Mouse (Mus musculus): ENCODE measurements around the gene Cyp46a1. TPM values are rescaled to one million over a fixed set of nuclear protein-coding genes. Genes with fewer than 3 reads are reported as not detected.

The Cyp46a1 gene
- polyA plus RNA-seq, 1 experiment from 2014 or later: 6.6 TPM

GRCm38 (mm10) chr12:108338572-108339190 lies 4.5 kb downstream of the Cyp46a1 start:
- WGBS: 21% methylated on average over 14 of the region's 14 CpGs
- Histone ChIP-seq H3K4me2 (no peak overlapping the region), H3K4me1 (peaks cover 15% of the 10 kb centered on the region), H3K36me3 (no peaks in the 10 kb centered on the region), H3K27ac (no peak overlapping the region), H3K4me3 (no peak overlapping the region), H3K9ac (no peak overlapping the region), H3K27me3 (peaks cover 30% of the 10 kb centered on the region), H3K9me3 (no peaks in the 10 kb centered on the region)
- ATAC-seq (ENCODE audit: borderline replicate concordance, extremely low read depth, low FRiP score, low TSS enrichment): no peak

- WGBS: 82% methylated on average over 8 of the region's 8 CpGs
Observed at GRCm38 (mm10) chr12:108348151-108348550, 14.0 kb downstream of the Cyp46a1 start.

GRCm38 (mm10) chr12:108349026-108349425 lies 14.8 kb downstream of the Cyp46a1 start:
- no peak overlapping the region for H3K4me2 ChIP-seq
- H3K27me3 ChIP-seq: peaks cover 33% of the 10 kb centered on the region
- H3K9ac ChIP-seq: no peak overlapping the region
- no peaks in the 10 kb centered on the region for H3K36me3 ChIP-seq
- no peak overlapping the region for H3K4me3 ChIP-seq
- H3K27ac ChIP-seq: no peak overlapping the region
- no peak for ATAC-seq (ENCODE audit: borderline replicate concordance, extremely low read depth, low FRiP score, low TSS enrichment)
- WGBS: 47% methylated on average over 5 of the region's 5 CpGs
- H3K9me3 ChIP-seq: no peaks in the 10 kb centered on the region
- H3K4me1 ChIP-seq: peaks cover 5% of the 10 kb centered on the region; the same call in 1 of the 2 replicates

More at GRCm38 (mm10) chr12:108348151-108348550, 14.0 kb downstream of the Cyp46a1 start:
- Histone ChIP-seq H3K27ac (no peak overlapping the region), H3K4me3 (no peak overlapping the region), H3K4me2 (no peak overlapping the region), H3K36me3 (no peaks in the 10 kb centered on the region), H3K4me1 (peaks cover 5% of the 10 kb centered on the region; the same call in 1 of the 2 replicates), H3K9ac (no peak overlapping the region), H3K27me3 (peaks cover 25% of the 10 kb centered on the region), H3K9me3 (no peaks in the 10 kb centered on the region)
- no peak for ATAC-seq (ENCODE audit: borderline replicate concordance, extremely low read depth, low FRiP score, low TSS enrichment)

- H3K4me2 ChIP-seq: no peak overlapping the region
- WGBS: 81% methylated on average over 10 of the region's 10 CpGs
- no peaks in the 10 kb centered on the region for H3K9me3 ChIP-seq
- no peak overlapping the region for H3K4me3 ChIP-seq
- peaks cover 5% of the 10 kb centered on the region; the same call in 1 of the 2 replicates for H3K4me1 ChIP-seq
- ATAC-seq (ENCODE audit: borderline replicate concordance, extremely low read depth, low FRiP score, low TSS enrichment): no peak
- no peaks in the 10 kb centered on the region for H3K36me3 ChIP-seq
- H3K9ac ChIP-seq: no peak overlapping the region
- H3K27me3 ChIP-seq: peaks cover 39% of the 10 kb centered on the region
- no peak overlapping the region for H3K27ac ChIP-seq
Observed at GRCm38 (mm10) chr12:108350931-108351330, 16.8 kb downstream of the Cyp46a1 start.

- Histone ChIP-seq H3K27me3 (peaks cover 39% of the 10 kb centered on the region), H3K4me1 (peaks cover 5% of the 10 kb centered on the region; the same call in 1 of the 2 replicates), H3K4me2 (peak overlapping the region; percentile 43), H3K36me3 (no peaks in the 10 kb centered on the region), H3K9me3 (no peaks in the 10 kb centered on the region), H3K9ac (no peak overlapping the region), H3K27ac (no peak overlapping the region), H3K4me3 (peak overlapping the region; percentile 16)
- 10% methylated on average over 35 of the region's 35 CpGs for WGBS
- ATAC-seq (ENCODE audit: borderline replicate concordance, extremely low read depth, low FRiP score, low TSS enrichment): no peak
Observed at GRCm38 (mm10) chr12:108352371-108353136, 18.4 kb downstream of the Cyp46a1 start.

- Histone ChIP-seq H3K9ac (no peak overlapping the region), H3K4me2 (no peak overlapping the region), H3K27me3 (peaks cover 39% of the 10 kb centered on the region), H3K36me3 (no peaks in the 10 kb centered on the region), H3K9me3 (no peaks in the 10 kb centered on the region), H3K4me1 (peaks cover 5% of the 10 kb centered on the region; the same call in 1 of the 2 replicates), H3K4me3 (no peak overlapping the region), H3K27ac (no peak overlapping the region)
- no peak for ATAC-seq (ENCODE audit: borderline replicate concordance, extremely low read depth, low FRiP score, low TSS enrichment)
- WGBS: 69% methylated on average over 2 of the region's 2 CpGs
Observed at GRCm38 (mm10) chr12:108354284-108354683, 20.1 kb downstream of the Cyp46a1 start.

GRCm38 (mm10) chr12:108355271-108355670 lies 21.1 kb downstream of the Cyp46a1 start:
- Histone ChIP-seq H3K27me3 (peaks cover 39% of the 10 kb centered on the region), H3K4me3 (no peak overlapping the region), H3K9ac (no peak overlapping the region), H3K4me2 (no peak overlapping the region), H3K27ac (no peak overlapping the region), H3K36me3 (no peaks in the 10 kb centered on the region), H3K4me1 (peaks cover 5% of the 10 kb centered on the region; the same call in 1 of the 2 replicates), H3K9me3 (no peaks in the 10 kb centered on the region)
- 75% methylated on average over 1 of the region's 1 CpGs for WGBS
- no peak for ATAC-seq (ENCODE audit: borderline replicate concordance, extremely low read depth, low FRiP score, low TSS enrichment)

GRCm38 (mm10) chr12:108355986-108356385 lies 21.8 kb downstream of the Cyp46a1 start:
- Histone ChIP-seq H3K9me3 (no peaks in the 10 kb centered on the region), H3K4me1 (peaks cover 5% of the 10 kb centered on the region; the same call in 1 of the 2 replicates), H3K27me3 (peaks cover 33% of the 10 kb centered on the region), H3K27ac (no peak overlapping the region), H3K4me3 (no peak overlapping the region), H3K4me2 (no peak overlapping the region), H3K36me3 (no peaks in the 10 kb centered on the region), H3K9ac (no peak overlapping the region)
- ATAC-seq (ENCODE audit: borderline replicate concordance, extremely low read depth, low FRiP score, low TSS enrichment): no peak

GRCm38 (mm10) chr12:108363796-108364195 lies 29.6 kb downstream of the Cyp46a1 start:
- Histone ChIP-seq H3K27ac (peak overlapping the region; percentile 65; the same call in 1 of the 2 replicates), H3K9ac (0 out of 2 replicates have a peak overlapping the region, but pooled peaks have one; percentile 7), H3K4me3 (no peak overlapping the region), H3K4me1 (peaks cover 31% of the 10 kb centered on the region), H3K27me3 (no peaks in the 10 kb centered on the region), H3K36me3 (no peaks in the 10 kb centered on the region), H3K4me2 (no peak overlapping the region), H3K9me3 (no peaks in the 10 kb centered on the region)
- WGBS: 4% methylated on average over 5 of the region's 5 CpGs
- ATAC-seq (ENCODE audit: borderline replicate concordance, extremely low read depth, low FRiP score, low TSS enrichment): peak; percentile 55; the same call in 1 of the 2 replicates

GRCm38 (mm10) chr12:108365340-108365739 lies 31.2 kb downstream of the Cyp46a1 start:
- peak overlapping the region; percentile 65 for H3K27ac ChIP-seq
- peaks cover 42% of the 10 kb centered on the region for H3K4me1 ChIP-seq
- no peak overlapping the region for H3K4me2 ChIP-seq
- peak; percentile 73 for ATAC-seq (ENCODE audit: borderline replicate concordance, extremely low read depth, low FRiP score, low TSS enrichment)
- H3K36me3 ChIP-seq: no peaks in the 10 kb centered on the region
- no peak overlapping the region for H3K9ac ChIP-seq
- H3K27me3 ChIP-seq: no peaks in the 10 kb centered on the region
- no peak overlapping the region for H3K4me3 ChIP-seq
- 11% methylated on average over 3 of the region's 3 CpGs for WGBS
- no peaks in the 10 kb centered on the region for H3K9me3 ChIP-seq

GRCm38 (mm10) chr12:108365868-108366267 lies 31.7 kb downstream of the Cyp46a1 start:
- Histone ChIP-seq H3K9me3 (no peaks in the 10 kb centered on the region), H3K36me3 (no peaks in the 10 kb centered on the region), H3K27ac (peak overlapping the region; percentile 65), H3K4me2 (no peak overlapping the region), H3K9ac (no peak overlapping the region), H3K4me1 (peaks cover 47% of the 10 kb centered on the region), H3K4me3 (no peak overlapping the region), H3K27me3 (no peaks in the 10 kb centered on the region)
- WGBS: 28% methylated on average over 7 of the region's 7 CpGs
- no peak for ATAC-seq (ENCODE audit: borderline replicate concordance, extremely low read depth, low FRiP score, low TSS enrichment)

GRCm38 (mm10) chr12:108367909-108368308 lies 33.7 kb downstream of the Cyp46a1 start:
- H3K4me1 ChIP-seq: peaks cover 66% of the 10 kb centered on the region

More at GRCm38 (mm10) chr12:108367909-108368308, 33.7 kb downstream of the Cyp46a1 start:
- H3K4me2 ChIP-seq: no peak overlapping the region
- H3K36me3 ChIP-seq: no peaks in the 10 kb centered on the region
- no peaks in the 10 kb centered on the region for H3K9me3 ChIP-seq
- H3K27ac ChIP-seq: 0 out of 2 replicates have a peak overlapping the region, but pooled peaks have one; percentile 2
- no peak overlapping the region for H3K9ac ChIP-seq
- ATAC-seq (ENCODE audit: borderline replicate concordance, extremely low read depth, low FRiP score, low TSS enrichment): no peak
- no peaks in the 10 kb centered on the region for H3K27me3 ChIP-seq
- no peak overlapping the region for H3K4me3 ChIP-seq
- 47% methylated on average over 2 of the region's 2 CpGs for WGBS

All from lung, embryonic 15.5 days (tissue).